Mouse (Mus musculus) myocyte (in vitro differentiated cells): Measurements from ENCODE around the gene Phf14. TPM values are rescaled to one million over a fixed set of nuclear protein-coding genes. Genes with fewer than 3 reads are reported as not detected.

Experiments used
- H3K27me3 ChIP-seq: one replicate; pipeline ENCODE4 v1.6.1; 2011; ENCODE audit not compliant: control insufficient read depth, insufficient read depth, insufficient read length
- H3K36me3 ChIP-seq: one replicate; pipeline ENCODE4 v1.6.1; 2011; ENCODE audit not compliant: control insufficient read depth, insufficient read depth
- H3K4me2 ChIP-seq: one replicate; pipeline ENCODE4 v1.6.1; 2011; ENCODE audit warnings: low read depth, control low read depth
- H3K4me3 ChIP-seq: one replicate; pipeline ENCODE4 v1.5.1; 2011; ENCODE audit warnings: mild to moderate bottlenecking, control low read depth, moderate library complexity
- H3K79me2 ChIP-seq: one replicate; pipeline ENCODE4 v1.6.1; 2011; ENCODE audit not compliant: control insufficient read depth, insufficient read depth
- H3ac ChIP-seq: one replicate; pipeline ENCODE4 v1.6.1; 2011; ENCODE audit not compliant: control insufficient read depth, insufficient read length
- CEBPB ChIP-seq: IDR thresholded peaks from 2 replicates; pipeline ENCODE4 v1.6.1; 2011; ENCODE audit warnings: mild to moderate bottlenecking, moderate library complexity; ENCODE audit not compliant: poor library complexity, insufficient read depth, severe bottlenecking
- E2F4 ChIP-seq: IDR thresholded peaks from one replicate; pipeline ENCODE4 v1.6.1; 2011; ENCODE audit warnings: mild to moderate bottlenecking, control low read depth, moderate library complexity; ENCODE audit not compliant: insufficient read depth
- MAX ChIP-seq: IDR thresholded peaks from one replicate; pipeline ENCODE4 v1.6.1; 2011; ENCODE audit warnings: low read depth, mild to moderate bottlenecking, control low read depth
- MYOD1 ChIP-seq, 3 experiments: IDR thresholded peaks; one replicate each; pipeline ENCODE4 v1.6.1; 2011; ENCODE audit warnings: control low read depth in 2 of 3, low read depth in 2 of 3, mild to moderate bottlenecking in 2 of 3, moderate library complexity in 1 of 3; ENCODE audit not compliant: insufficient read length in 2 of 3, control insufficient read depth in 1 of 3
- MYOG ChIP-seq, 3 experiments: IDR thresholded peaks; one replicate each; pipeline ENCODE4 v1.6.1; 2011; ENCODE audit warnings: control low read depth in 2 of 3, low read depth in 2 of 3, mild to moderate bottlenecking in 2 of 3; ENCODE audit not compliant: insufficient read length in 2 of 3, control insufficient read depth in 1 of 3, insufficient read depth in 1 of 3
- POLR2A ChIP-seq: IDR thresholded peaks from one replicate; pipeline ENCODE4 v1.6.1; 2011; ENCODE audit warnings: low read depth, mild to moderate bottlenecking, control low read depth, moderate library complexity; ENCODE audit not compliant: insufficient read length
- POLR2AphosphoS2 ChIP-seq: IDR thresholded peaks from one replicate; pipeline ENCODE4 v1.6.1; 2011; ENCODE audit warnings: low read depth, control low read depth; ENCODE audit not compliant: insufficient read length
- REST ChIP-seq: IDR thresholded peaks from one replicate; pipeline ENCODE4 v1.6.1; 2011; ENCODE audit warnings: mild to moderate bottlenecking, control low read depth, moderate library complexity; ENCODE audit not compliant: insufficient read depth, insufficient read length
- SRF ChIP-seq: IDR thresholded peaks from one replicate; pipeline ENCODE4 v1.6.1; 2011; ENCODE audit warnings: low read depth; ENCODE audit not compliant: control insufficient read depth, insufficient read length
- TCF12 ChIP-seq: IDR thresholded peaks from one replicate; pipeline ENCODE4 v1.6.1; 2011; ENCODE audit warnings: mild to moderate bottlenecking, control low read depth; ENCODE audit not compliant: poor library complexity, insufficient read depth, severe bottlenecking
- TCF3 ChIP-seq: IDR thresholded peaks from one replicate; pipeline ENCODE4 v1.6.1; 2011; ENCODE audit warnings: low read depth, control low read depth; ENCODE audit not compliant: insufficient read length
- USF1 ChIP-seq: IDR thresholded peaks from one replicate; pipeline ENCODE4 v1.6.1; 2011; ENCODE audit warnings: low read depth, mild to moderate bottlenecking, control low read depth, moderate library complexity
- polyA plus RNA-seq: library from polyadenylated mRNA; unstranded; fragments of >200 nt; fragmentation: generic; extraction: Trizol; gene quantifications from one replicate; pipeline ENCODE4 v1.2.1, GENCODE M21; 2012; ENCODE audit warnings: missing spikeins

The Phf14 gene
- polyA plus RNA-seq, 1 experiment: 11.0 TPM

DNA sequence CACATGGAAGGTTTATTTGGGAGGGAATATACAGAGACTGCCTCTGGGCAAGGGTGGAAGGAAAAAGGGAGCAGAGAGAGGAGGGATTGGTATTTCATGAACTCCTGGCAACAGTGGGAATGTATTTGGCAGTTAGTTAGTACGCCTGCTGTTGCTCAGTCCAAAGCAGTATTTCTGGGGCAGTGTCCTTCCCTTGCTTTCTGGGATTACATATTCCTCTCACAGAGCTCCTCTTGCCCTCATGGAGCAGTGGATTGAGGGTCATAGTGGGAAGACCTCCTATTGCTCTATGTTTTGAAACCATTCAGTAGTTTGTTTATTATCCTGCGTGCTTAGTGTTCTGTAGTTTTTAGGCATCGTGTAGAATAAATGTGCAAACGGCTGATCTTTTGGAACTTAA is 34.5 kb downstream of the Phf14 start:
- Histone ChIP-seq H3K79me2 (peaks cover 11% of the 10 kb centered on the region), H3K36me3 (peaks cover 13% of the 10 kb centered on the region), H3K27me3 (no peaks in the 10 kb centered on the region), H3K4me2 (no peak overlapping the region), H3ac (no peak overlapping the region), H3K4me3 (no peak overlapping the region)
- TF ChIP-seq USF1 (no peak), TCF12 (no peak), MAX (no peak), E2F4 (no peak), POLR2A (no peak)

DNA sequence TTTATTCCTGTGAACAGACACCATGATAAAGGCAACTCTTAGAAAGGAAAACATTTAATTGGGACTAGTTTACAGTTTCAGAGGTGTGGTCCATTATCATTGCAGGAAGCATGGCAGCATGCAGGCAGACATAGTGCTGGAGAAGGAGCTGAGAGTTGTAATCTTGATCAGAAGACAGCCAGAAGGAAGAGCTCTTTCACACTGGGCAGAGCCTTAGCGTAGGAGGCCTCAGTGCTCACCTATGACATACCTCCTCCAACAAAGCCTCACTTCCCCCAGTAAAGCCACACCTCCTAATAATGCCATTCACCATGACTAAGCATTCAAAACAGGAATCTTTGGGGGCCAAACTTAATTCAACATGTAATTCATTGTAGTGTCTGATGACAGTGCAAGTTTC is 40.5 kb downstream of the Phf14 start:
- Histone ChIP-seq H3K4me3 (no peak overlapping the region), H3K79me2 (peaks cover 22% of the 10 kb centered on the region), H3K36me3 (peaks cover 14% of the 10 kb centered on the region), H3ac (no peak overlapping the region), H3K27me3 (no peaks in the 10 kb centered on the region), H3K4me2 (no peak overlapping the region)
- TF ChIP-seq TCF3: no peak
- TF ChIP-seq TCF12: no peak
- no peak for TF ChIP-seq REST

DNA sequence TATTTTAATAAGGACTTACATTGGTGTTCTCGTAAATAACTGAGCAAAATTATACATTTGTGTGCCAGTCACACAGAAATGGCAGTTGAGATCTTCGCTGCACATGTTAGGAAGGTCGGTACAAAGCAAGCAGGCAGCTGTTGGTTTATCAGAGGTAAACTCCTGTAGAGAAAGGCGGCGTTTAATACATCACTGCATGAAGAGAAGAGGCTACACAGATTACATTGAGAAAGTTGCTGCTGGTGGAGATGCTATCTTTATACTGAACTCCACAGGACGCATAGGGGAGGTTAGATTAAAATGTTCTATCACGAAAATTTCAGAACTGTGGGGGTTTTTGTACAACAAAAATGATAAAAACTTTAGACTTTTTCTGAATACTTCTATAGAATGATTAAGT is 52.6 kb downstream of the Phf14 start:
- no peaks in the 10 kb centered on the region for H3K27me3 ChIP-seq
- no peak overlapping the region for H3ac ChIP-seq
- peaks cover 12% of the 10 kb centered on the region for H3K36me3 ChIP-seq
- no peak overlapping the region for H3K4me2 ChIP-seq
- H3K4me3 ChIP-seq: no peak overlapping the region
- H3K79me2 ChIP-seq: no peaks in the 10 kb centered on the region
- TF ChIP-seq MAX (no peak), E2F4 (no peak), MYOG (IDR thresholded peaks at IDR 0.05; ENCODE audit: control insufficient read depth in 1 of 3, insufficient read depth in 1 of 3, insufficient read length in 2 of 3, low read depth in 2 of 3) (no peak), REST (no peak), USF1 (no peak), POLR2AphosphoS2 (no peak), TCF12 (no peak), MYOD1 (IDR thresholded peaks at IDR 0.05; ENCODE audit: control insufficient read depth in 1 of 3, insufficient read length in 2 of 3, low read depth in 2 of 3) (no peak), POLR2A (no peak), SRF (no peak), CEBPB (no peak), TCF3 (no peak)

DNA sequence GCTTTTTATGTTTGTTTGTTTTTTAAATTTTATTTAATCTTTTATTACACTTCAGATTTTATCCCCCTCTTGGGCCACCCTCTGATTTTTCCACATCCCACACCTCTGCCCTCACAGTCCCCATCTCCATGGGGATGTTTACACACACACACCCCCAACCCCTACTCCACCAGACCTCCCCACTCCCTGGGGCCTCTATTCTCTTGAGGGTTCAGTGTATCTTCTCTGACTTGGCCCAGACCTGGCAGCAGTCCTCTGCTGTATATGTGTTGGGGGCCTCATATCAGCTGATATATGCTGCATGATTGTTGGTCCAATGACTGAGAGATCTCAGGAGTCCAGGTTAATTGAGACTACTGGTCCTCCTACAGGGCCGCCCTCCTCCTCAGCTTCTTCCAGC is 86.2 kb downstream of the Phf14 start:
- no peak for TF ChIP-seq MYOD1 (IDR thresholded peaks at IDR 0.05; ENCODE audit: control insufficient read depth in 1 of 3, insufficient read length in 2 of 3, low read depth in 2 of 3)
- TF ChIP-seq E2F4: no peak
- no peak for TF ChIP-seq TCF12
- TF ChIP-seq MAX: no peak
- TF ChIP-seq MYOG (IDR thresholded peaks at IDR 0.05; ENCODE audit: control insufficient read depth in 1 of 3, insufficient read depth in 1 of 3, insufficient read length in 2 of 3, low read depth in 2 of 3): no peak
- no peak for TF ChIP-seq POLR2AphosphoS2
- TF ChIP-seq USF1: no peak
- no peak for TF ChIP-seq SRF
- TF ChIP-seq CEBPB: no peak
- TF ChIP-seq TCF3: no peak
- TF ChIP-seq POLR2A: no peak
- no peak overlapping the region for H3K4me2 ChIP-seq
- peaks cover 11% of the 10 kb centered on the region for H3K36me3 ChIP-seq
- H3ac ChIP-seq: no peak overlapping the region
- no peaks in the 10 kb centered on the region for H3K27me3 ChIP-seq
- H3K79me2 ChIP-seq: no peaks in the 10 kb centered on the region
- H3K4me3 ChIP-seq: no peak overlapping the region

DNA sequence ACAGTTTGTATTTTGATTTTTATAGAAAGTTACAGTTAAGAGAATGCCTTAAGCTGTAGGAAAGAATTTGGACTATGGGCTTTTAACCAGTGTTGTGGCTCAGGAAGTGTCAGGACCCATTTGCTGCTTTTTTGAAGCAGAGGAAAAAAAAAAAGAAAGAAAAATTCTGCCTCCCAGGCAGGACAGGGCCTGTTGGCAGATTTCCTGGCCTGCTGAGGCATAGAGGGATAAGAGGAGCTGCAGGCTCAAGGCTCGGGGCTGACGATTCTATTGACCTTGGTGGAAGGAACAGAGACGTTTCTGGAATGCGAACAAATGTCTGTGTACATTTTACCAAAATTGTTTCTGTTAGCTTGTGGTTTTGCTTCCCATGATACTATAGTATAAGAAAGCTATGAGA is 91.0 kb downstream of the Phf14 start:
- Histone ChIP-seq H3K27me3 (no peaks in the 10 kb centered on the region), H3K4me2 (no peak overlapping the region), H3K36me3 (peaks cover 24% of the 10 kb centered on the region), H3ac (no peak overlapping the region), H3K4me3 (no peak overlapping the region), H3K79me2 (no peaks in the 10 kb centered on the region)
- no peak for TF ChIP-seq REST
- no peak for TF ChIP-seq TCF3
- no peak for TF ChIP-seq SRF
- no peak for TF ChIP-seq MYOG (IDR thresholded peaks at IDR 0.05; ENCODE audit: control insufficient read depth in 1 of 3, insufficient read depth in 1 of 3, insufficient read length in 2 of 3, low read depth in 2 of 3)
- no peak for TF ChIP-seq MAX
- TF ChIP-seq POLR2A: no peak
- TF ChIP-seq E2F4: no peak
- TF ChIP-seq USF1: no peak
- TF ChIP-seq CEBPB: no peak
- no peak for TF ChIP-seq TCF12
- TF ChIP-seq POLR2AphosphoS2: no peak
- TF ChIP-seq MYOD1 (IDR thresholded peaks at IDR 0.05; ENCODE audit: control insufficient read depth in 1 of 3, insufficient read length in 2 of 3, low read depth in 2 of 3): no peak
